9 mouse cellular contexts compared by ENCODE assay signal in genomic region chr1:126407886-126408285, GRCm38 (mm10).
A peak's percentile ranks its signal among the peaks of the same experiment; 100 is the strongest.
DNase-seq lines count a peak whose midpoint lies in the region; ATAC-seq lines count a peak whose summit lies in the region.
"Had no signal": no experiment of that assay in that cellular context is flagged by ENCODE, and none has a peak within 500 bp of the region (broad histone marks: within the 10 kb centered on the region; RNA-seq: fewer than 3 reads in every experiment).

No protein-coding gene starts in this region.

- 18% methylated on average over 4 of the region's 4 CpGs for WGBS in forebrain, embryonic 14.5 days
- 17% methylated on average over 4 of the region's 4 CpGs for WGBS in forebrain, embryonic 12.5 days
- 24% methylated on average over 4 of the region's 4 CpGs for WGBS in neural tube, embryonic 15.5 days

- DNase-seq in forebrain, embryonic 14.5 days (ENCODE audit: low spot score) = peak; percentile 57
- DNase-seq in neural tube, embryonic 10.5 days (ENCODE audit: extremely low spot score, low spot score) = peak; percentile 49
- DNase-seq in cerebellum, postnatal 10 days = peak; percentile 68 to 72
- DNase-seq in kidney, adult 9 months = peak; percentile 58
- DNase-seq in lung, postnatal 25 days (ENCODE audit: low spot score) = peak; percentile 37
- peak; percentile 40 for DNase-seq in thymus, postnatal 25 days

- H3K9ac ChIP-seq in forebrain, embryonic 14.5 days (ENCODE audit: low read length) = no peak overlapping the region
- H3K9ac ChIP-seq in forebrain, embryonic 12.5 days = no peak overlapping the region
- no peak overlapping the region for H3K9ac ChIP-seq in neural tube, embryonic 15.5 days (replicated peaks)
- H3K9ac ChIP-seq: limb, embryonic 15.5 days had no signal

- no peaks in the 10 kb centered on the region for H3K4me1 ChIP-seq in forebrain, embryonic 14.5 days (ENCODE audit: control insufficient read depth, insufficient read depth, low read length)
- no peaks in the 10 kb centered on the region for H3K4me1 ChIP-seq in forebrain, embryonic 12.5 days
- no peaks in the 10 kb centered on the region for H3K4me1 ChIP-seq in neural tube, embryonic 15.5 days
- H3K4me1 ChIP-seq: limb, embryonic 15.5 days had no signal

- no peak for ATAC-seq in forebrain, embryonic 14.5 days
- ATAC-seq in forebrain, embryonic 12.5 days (ENCODE audit: low FRiP score) = no peak
- ATAC-seq in neural tube, embryonic 15.5 days (ENCODE audit: low FRiP score) = no peak

- no peak overlapping the region for H3K4me3 ChIP-seq in forebrain, embryonic 14.5 days (ENCODE audit: low read depth, low read length)
- no peak overlapping the region for H3K4me3 ChIP-seq in forebrain, embryonic 12.5 days (replicated peaks)
- no peak overlapping the region for H3K4me3 ChIP-seq in neural tube, embryonic 15.5 days (replicated peaks)
- H3K4me3 ChIP-seq: limb, embryonic 15.5 days had no signal

- H3K36me3 ChIP-seq in forebrain, embryonic 14.5 days (ENCODE audit: control insufficient read depth, insufficient read depth, low read length) = no peaks in the 10 kb centered on the region
- H3K36me3 ChIP-seq in forebrain, embryonic 12.5 days (replicated peaks) = no peaks in the 10 kb centered on the region
- no peaks in the 10 kb centered on the region for H3K36me3 ChIP-seq in neural tube, embryonic 15.5 days
- H3K36me3 ChIP-seq: limb, embryonic 15.5 days had no signal

- H3K4me2 ChIP-seq in forebrain, embryonic 14.5 days (ENCODE audit: low read length) = no peak overlapping the region
- no peak overlapping the region for H3K4me2 ChIP-seq in forebrain, embryonic 12.5 days
- no peak overlapping the region for H3K4me2 ChIP-seq in neural tube, embryonic 15.5 days
- H3K4me2 ChIP-seq: limb, embryonic 15.5 days had no signal

- no peak overlapping the region for H3K27ac ChIP-seq in forebrain, embryonic 14.5 days (ENCODE audit: low read depth, low read length)
- no peak overlapping the region for H3K27ac ChIP-seq in forebrain, embryonic 12.5 days
- H3K27ac ChIP-seq in neural tube, embryonic 15.5 days (replicated peaks) = no peak overlapping the region
- H3K27ac ChIP-seq: limb, embryonic 15.5 days had no signal

- H3K9me3 ChIP-seq in forebrain, embryonic 14.5 days (replicated peaks; ENCODE audit: control insufficient read depth, low read length) = no peaks in the 10 kb centered on the region
- H3K9me3 ChIP-seq in forebrain, embryonic 12.5 days = no peaks in the 10 kb centered on the region
- H3K9me3 ChIP-seq in neural tube, embryonic 15.5 days (replicated peaks) = no peaks in the 10 kb centered on the region
- H3K9me3 ChIP-seq: limb, embryonic 15.5 days had no signal

- no peaks in the 10 kb centered on the region for H3K27me3 ChIP-seq in forebrain, embryonic 14.5 days (replicated peaks; ENCODE audit: control insufficient read depth, insufficient read depth, low read length)
- no peaks in the 10 kb centered on the region for H3K27me3 ChIP-seq in forebrain, embryonic 12.5 days
- no peaks in the 10 kb centered on the region for H3K27me3 ChIP-seq in neural tube, embryonic 15.5 days (replicated peaks)
- H3K27me3 ChIP-seq: limb, embryonic 15.5 days had no signal
